Mouse (Mus musculus) embryo, embryonic 11.5 days (tissue): ENCODE data around the gene Noxo1.
"Not testable (repeated sequence)": the region's sequence is repeated elsewhere in the genome, so short reads cannot be mapped to it uniquely, and the experiment has no call there.

Experiments
- DNase-seq: peaks from one replicate; pipeline ENCODE4 v3.0.0-alpha.2; 2012; ENCODE audit warnings: low read depth, low spot score

Noxo1 gene

GRCm38 (mm10) chr17:24676877-24677276, 19.2 kb upstream of the Noxo1 start:
- no peak for DNase-seq

GRCm38 (mm10) chr17:24677500-24678080, 18.4 kb upstream of the Noxo1 start:
- no peak for DNase-seq

- DNase-seq = no peak
These were observed 9.5 kb upstream of the Noxo1 start for GRCm38 (mm10) chr17:24686514-24686913.

GRCm38 (mm10) chr17:24687146-24687595, 8.9 kb upstream of the Noxo1 start:
- DNase-seq = no peak

- DNase-seq = no peak
These were observed 8.4 kb upstream of the Noxo1 start for GRCm38 (mm10) chr17:24687599-24687998.

GRCm38 (mm10) chr17:24689251-24690081, 6.6 kb upstream of the Noxo1 start, which contains the start of gene Syngr3:
Gene Syngr3 (minus strand): TSS chr17:24689955.
- no peak for DNase-seq

GRCm38 (mm10) chr17:24692385-24692784, 3.6 kb upstream of the Noxo1 start:
- no peak for DNase-seq

- no peak for DNase-seq
These were observed 566 bp upstream of the Noxo1 start for GRCm38 (mm10) chr17:24695326-24696010.

- no peak for DNase-seq
These were observed 2.0 kb downstream of the Noxo1 start for GRCm38 (mm10) chr17:24697985-24698384.

GRCm38 (mm10) chr17:24698715-24699114, 2.7 kb downstream of the Noxo1 start:
- no peak for DNase-seq

GRCm38 (mm10) chr17:24699473-24699872, 3.4 kb downstream of the Noxo1 start:
- DNase-seq = no peak

GRCm38 (mm10) chr17:24701251-24701650, 5.2 kb downstream of the Noxo1 start:
- DNase-seq = no peak

- DNase-seq = no peak
These were observed 9.8 kb downstream of the Noxo1 start for GRCm38 (mm10) chr17:24705821-24706220.

- peak; percentile 90 for DNase-seq
These were observed 11.2 kb downstream of the Noxo1 start, which contains the start of gene Tbl3 for GRCm38 (mm10) chr17:24706982-24707800. Gene Tbl3 (minus strand): TSS chr17:24707660.

GRCm38 (mm10) chr17:24707801-24708425, 11.9 kb downstream of the Noxo1 start:
- no peak for DNase-seq

GRCm38 (mm10) chr17:24708646-24709045, 12.6 kb downstream of the Noxo1 start:
- no peak for DNase-seq

- no peak for DNase-seq
These were observed 19.5 kb downstream of the Noxo1 start for GRCm38 (mm10) chr17:24715556-24715955.

- DNase-seq = no peak
These were observed 20.2 kb downstream of the Noxo1 start for GRCm38 (mm10) chr17:24716166-24716682.

GRCm38 (mm10) chr17:24717943-24718342, 21.9 kb downstream of the Noxo1 start, which contains the start of the genes Rnf151 and Rps2:
Gene Rnf151 (minus strand): TSS chr17:24718063.
Gene Rps2 (plus strand): TSS chr17:24718116.
- no peak for DNase-seq

GRCm38 (mm10) chr17:24718938-24719337, 22.9 kb downstream of the Noxo1 start:
- not testable (repeated sequence) for DNase-seq
